Mouse (Mus musculus) midbrain, embryonic 16.5 days (tissue): Measurements from ENCODE around the gene Sbf2. TPM values are rescaled to one million over a fixed set of nuclear protein-coding genes. Genes with fewer than 3 reads are reported as not detected.

Source experiments
- ATAC-seq: fragments of 200-750 bp; cut with Nextera tagmentation; 2 replicates; pipeline ENCODE4 v1.8.0; 2017; ENCODE audit warnings: moderate TSS enrichment
- H3K27ac ChIP-seq: fragments of 300-500 bp; sonication (generic); 2 replicates; pipeline ENCODE4 v1.5.1; 2014; ENCODE audit warnings: mild to moderate bottlenecking, low read length, mixed read lengths
- H3K27me3 ChIP-seq: fragments of 300-500 bp; sonication (generic); 2 replicates; pipeline ENCODE4 v1.6.1; 2014; ENCODE audit warnings: low read depth, low read length, mixed read lengths; ENCODE audit not compliant: control insufficient read depth, insufficient read depth
- H3K36me3 ChIP-seq: fragments of 300-500 bp; sonication (generic); 2 replicates; pipeline ENCODE4 v1.6.1; 2014; ENCODE audit warnings: mild to moderate bottlenecking, low read length, moderate library complexity, mixed read lengths; ENCODE audit not compliant: control insufficient read depth, insufficient read depth
- H3K4me1 ChIP-seq: fragments of 300-500 bp; sonication (generic); 2 replicates; pipeline ENCODE4 v1.6.1; 2014; ENCODE audit warnings: mild to moderate bottlenecking, low read length, mixed read lengths; ENCODE audit not compliant: control insufficient read depth, insufficient read depth
- H3K4me2 ChIP-seq: fragments of 300-500 bp; sonication (generic); 2 replicates; pipeline ENCODE4 v1.6.1; 2014; ENCODE audit warnings: mild to moderate bottlenecking, low read length, mixed read lengths
- H3K4me3 ChIP-seq: fragments of 300-500 bp; sonication (generic); 2 replicates; pipeline ENCODE4 v1.5.1; 2014; ENCODE audit warnings: low read depth, mild to moderate bottlenecking, low read length, moderate library complexity, mixed read lengths
- H3K9ac ChIP-seq: fragments of 300-500 bp; sonication (generic); 2 replicates; pipeline ENCODE4 v1.6.1; 2014; ENCODE audit warnings: low read depth, low read length, mixed read lengths
- H3K9me3 ChIP-seq: fragments of 300-500 bp; sonication (generic); replicated peaks from 2 replicates; pipeline ENCODE4 v1.6.1; 2014; ENCODE audit warnings: mild to moderate bottlenecking, low read length, mixed read lengths; ENCODE audit not compliant: control insufficient read depth, poor library complexity, severe bottlenecking
- WGBS: fragments of 180-500 bp; shearing (Covaris S2); extraction: QIAGEN DNeasy Blood & Tissue Kit; methylation state at CpG from one replicate; pipeline ENCODE4 v1.1.7; 2014; 5-methylcytosine and 5-hydroxymethylcytosine counted together
- polyA plus RNA-seq: library from polyadenylated mRNA; unstranded; fragments of >200 nt; fragmentation: Nextera tagmentation; extraction: Ambion mirVana; gene quantifications from 2 replicates; pipeline ENCODE4 v1.2.1, GENCODE M21; 2015

The Sbf2 gene
- polyA plus RNA-seq, 1 experiment from 2014 or later, result 57.1 TPM

- H3K4me3 ChIP-seq, result no peak overlapping the region
- no peaks in the 10 kb centered on the region for H3K4me1 ChIP-seq
- H3K36me3 ChIP-seq, result peaks cover 6% of the 10 kb centered on the region
- no peak overlapping the region for H3K9ac ChIP-seq
- no peaks in the 10 kb centered on the region for H3K9me3 ChIP-seq
- 79% methylated on average over 10 of the region's 10 CpGs for WGBS
- no peak for ATAC-seq
- H3K27me3 ChIP-seq, result no peaks in the 10 kb centered on the region
- H3K4me2 ChIP-seq, result no peak overlapping the region
- H3K27ac ChIP-seq, result no peak overlapping the region
Observed at GRCm38 (mm10) chr7:110379335-110379914, 235.3 kb downstream of the Sbf2 start.

GRCm38 (mm10) chr7:110372529-110372928 lies 242.2 kb downstream of the Sbf2 start:
- no peak overlapping the region for H3K4me2 ChIP-seq
- ATAC-seq, result no peak
- peaks cover 22% of the 10 kb centered on the region for H3K36me3 ChIP-seq

DNA sequence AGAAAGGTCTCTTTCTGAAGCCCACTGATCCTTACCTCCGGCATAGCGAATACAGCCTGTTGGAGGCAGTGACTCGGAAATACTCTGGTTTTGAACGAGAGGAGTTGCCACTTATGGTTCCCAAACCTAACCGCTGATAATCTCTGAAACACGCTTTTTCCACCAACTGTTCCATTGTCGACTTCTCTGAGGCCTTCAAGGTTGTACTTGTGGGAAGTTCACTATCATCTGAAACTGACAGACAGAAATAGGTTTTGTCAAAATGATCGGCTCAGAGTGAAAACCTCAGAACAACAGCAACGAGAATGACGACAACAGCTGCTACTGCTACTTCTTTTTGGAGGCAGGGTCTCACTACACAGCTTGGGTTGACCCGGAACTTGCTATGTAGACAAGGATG lies 252.7 kb downstream of the Sbf2 start:
- peaks cover 14% of the 10 kb centered on the region for H3K36me3 ChIP-seq
- 96% methylated on average over 11 of the region's 11 CpGs for WGBS
- H3K9ac ChIP-seq, result no peak overlapping the region

More at GRCm38 (mm10) chr7:110372529-110372928, 242.2 kb downstream of the Sbf2 start:
- 87% methylated on average over 4 of the region's 4 CpGs for WGBS
- no peak overlapping the region for H3K4me3 ChIP-seq
- H3K27ac ChIP-seq, result no peak overlapping the region
- H3K9me3 ChIP-seq, result no peaks in the 10 kb centered on the region
- H3K9ac ChIP-seq, result no peak overlapping the region
- H3K27me3 ChIP-seq, result no peaks in the 10 kb centered on the region
- H3K4me1 ChIP-seq, result no peaks in the 10 kb centered on the region

DNA sequence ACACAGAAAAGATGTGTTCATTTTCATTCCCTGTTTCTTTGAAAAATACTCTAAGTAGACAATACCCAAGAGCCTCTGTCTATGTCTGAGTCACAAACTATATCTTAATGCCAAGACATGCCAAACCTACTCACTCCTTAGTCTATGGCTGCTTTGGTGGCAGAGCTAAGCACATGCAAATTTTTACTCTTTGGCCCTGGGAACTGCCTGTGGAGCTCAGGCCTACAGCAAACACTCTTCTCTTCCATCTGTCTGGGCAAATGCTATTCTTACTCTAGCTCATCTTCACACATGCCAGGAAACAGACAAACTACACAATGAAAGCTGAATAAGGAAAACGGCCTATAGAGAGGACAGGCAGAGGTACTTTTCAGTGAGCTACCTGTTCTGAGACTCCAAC lies 253.2 kb downstream of the Sbf2 start:
- no peak overlapping the region for H3K4me3 ChIP-seq
- WGBS, result 97% methylated on average over 1 of the region's 1 CpGs

More for the DNA sequence above, 252.7 kb downstream of the Sbf2 start:
- Histone ChIP-seq H3K4me2 (no peak overlapping the region), H3K4me1 (no peaks in the 10 kb centered on the region), H3K27ac (no peak overlapping the region), H3K9me3 (0 out of 2 replicates have a peak, but pooled peaks cover 2% of the 10 kb centered on the region), H3K27me3 (no peaks in the 10 kb centered on the region), H3K4me3 (no peak overlapping the region)
- ATAC-seq, result no peak

GRCm38 (mm10) chr7:110359391-110359790 lies 255.3 kb downstream of the Sbf2 start:
- no peak for ATAC-seq
- Histone ChIP-seq H3K4me2 (no peak overlapping the region), H3K9ac (no peak overlapping the region), H3K4me3 (no peak overlapping the region), H3K27me3 (no peaks in the 10 kb centered on the region), H3K9me3 (0 out of 2 replicates have a peak, but pooled peaks cover 2% of the 10 kb centered on the region), H3K27ac (no peak overlapping the region), H3K36me3 (peaks cover 7% of the 10 kb centered on the region), H3K4me1 (no peaks in the 10 kb centered on the region)
- WGBS, result 95% methylated on average over 2 of the region's 2 CpGs

More for the DNA sequence above, 253.2 kb downstream of the Sbf2 start:
- no peak for ATAC-seq
- Histone ChIP-seq H3K36me3 (peaks cover 12% of the 10 kb centered on the region), H3K9ac (no peak overlapping the region), H3K4me1 (no peaks in the 10 kb centered on the region), H3K4me2 (no peak overlapping the region), H3K27me3 (no peaks in the 10 kb centered on the region), H3K9me3 (0 out of 2 replicates have a peak, but pooled peaks cover 2% of the 10 kb centered on the region), H3K27ac (no peak overlapping the region)

DNA sequence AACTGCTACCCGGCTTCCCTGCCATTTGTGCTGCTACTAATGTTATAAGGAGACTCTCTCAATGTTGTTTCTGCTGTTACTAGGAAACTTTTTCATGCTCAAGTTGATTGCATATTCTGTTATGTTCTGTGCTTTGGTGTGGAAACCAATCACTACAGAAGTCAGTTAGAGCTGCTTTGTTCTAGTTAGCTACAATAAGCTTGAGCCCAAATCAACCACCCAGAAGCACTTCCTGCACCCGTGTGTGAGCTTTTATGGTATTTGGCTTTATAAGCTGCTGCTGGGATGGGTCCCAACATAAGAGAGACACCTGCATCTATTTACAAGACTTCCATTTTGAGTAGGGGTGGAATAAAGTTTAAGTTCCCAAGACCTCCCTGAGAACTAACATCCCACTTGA lies 260.8 kb downstream of the Sbf2 start:
- 89% methylated on average over 2 of the region's 2 CpGs for WGBS
- H3K9ac ChIP-seq, result no peak overlapping the region
- H3K27ac ChIP-seq, result no peak overlapping the region
- H3K4me2 ChIP-seq, result no peak overlapping the region
- no peaks in the 10 kb centered on the region for H3K27me3 ChIP-seq
- no peak overlapping the region for H3K4me3 ChIP-seq
- ATAC-seq, result no peak
- H3K9me3 ChIP-seq, result 0 out of 2 replicates have a peak, but pooled peaks cover 2% of the 10 kb centered on the region
- peaks cover 8% of the 10 kb centered on the region; the same call in 1 of the 2 replicates for H3K36me3 ChIP-seq
- H3K4me1 ChIP-seq, result no peaks in the 10 kb centered on the region

DNA sequence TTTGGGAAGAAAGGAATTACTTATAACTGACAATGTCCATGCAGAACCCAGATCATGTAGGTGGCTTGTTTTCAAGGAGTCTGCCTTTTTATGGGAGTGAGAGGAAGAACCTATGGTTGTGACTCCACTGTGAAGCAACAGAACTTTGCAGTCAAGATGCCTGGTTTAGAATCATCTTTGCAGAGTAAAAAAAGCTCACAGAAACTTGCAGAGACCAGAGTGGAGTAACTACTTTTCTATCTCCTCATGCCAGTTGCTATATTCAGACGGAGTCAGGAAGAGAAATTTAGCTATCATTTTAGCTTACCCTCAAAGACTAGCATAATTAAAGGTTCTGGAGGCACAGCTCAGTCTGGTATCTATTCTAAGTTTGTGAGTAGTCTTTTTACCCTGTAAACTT lies 267.5 kb downstream of the Sbf2 start:
- Histone ChIP-seq H3K9ac (no peak overlapping the region), H3K4me1 (no peaks in the 10 kb centered on the region), H3K27me3 (no peaks in the 10 kb centered on the region), H3K4me3 (no peak overlapping the region), H3K36me3 (peaks cover 5% of the 10 kb centered on the region; the same call in 1 of the 2 replicates), H3K9me3 (no peaks in the 10 kb centered on the region), H3K4me2 (no peak overlapping the region), H3K27ac (no peak overlapping the region)
- 95% methylated on average over 1 of the region's 1 CpGs for WGBS
- ATAC-seq, result no peak

DNA sequence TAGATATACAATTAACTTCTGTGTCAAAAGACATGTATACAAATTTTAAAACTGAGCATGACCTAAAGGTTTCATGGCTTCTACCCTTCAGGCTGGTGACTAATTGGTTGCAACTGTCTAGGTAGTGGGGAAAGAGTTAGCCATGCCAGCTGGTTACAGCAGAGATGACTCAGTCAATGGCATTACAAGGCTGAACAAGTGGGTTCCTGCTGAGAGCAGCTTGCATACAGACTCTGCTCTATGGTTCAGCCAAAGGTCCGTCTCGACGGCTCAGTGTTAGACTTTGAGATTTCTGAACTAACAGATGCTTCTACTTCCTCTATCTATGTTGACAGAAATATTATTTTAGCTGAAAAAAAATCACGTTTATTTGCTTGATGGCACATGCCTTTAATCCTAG lies 277.1 kb downstream of the Sbf2 start:
- Histone ChIP-seq H3K4me2 (no peak overlapping the region), H3K9me3 (no peaks in the 10 kb centered on the region), H3K27ac (no peak overlapping the region), H3K36me3 (peaks cover 18% of the 10 kb centered on the region), H3K4me1 (no peaks in the 10 kb centered on the region), H3K4me3 (no peak overlapping the region), H3K27me3 (no peaks in the 10 kb centered on the region), H3K9ac (no peak overlapping the region)
- 83% methylated on average over 4 of the region's 4 CpGs for WGBS
- no peak for ATAC-seq

GRCm38 (mm10) chr7:110325381-110326110 lies 289.2 kb downstream of the Sbf2 start:
- no peak overlapping the region for H3K9ac ChIP-seq
- H3K4me1 ChIP-seq, result no peaks in the 10 kb centered on the region
- H3K27me3 ChIP-seq, result no peaks in the 10 kb centered on the region
- H3K36me3 ChIP-seq, result peaks cover 59% of the 10 kb centered on the region
- no peak overlapping the region for H3K27ac ChIP-seq
- 98% methylated on average over 5 of the region's 5 CpGs for WGBS
- no peaks in the 10 kb centered on the region; the same call in 1 of the 2 replicates for H3K9me3 ChIP-seq
- ATAC-seq, result no peak
- no peak overlapping the region for H3K4me3 ChIP-seq
- no peak overlapping the region for H3K4me2 ChIP-seq
